Mouse (Mus musculus) ES-E14 (cell line): ENCODE measurements at regions not wholly inside any gene's neighbourhood (a gene's known extent, or its start where the extent isn't known, plus 50 kb on each side); places are given as distances from the start of the nearest gene placed in this dataset.

Experiments used
- DNase-seq: peaks from one replicate; pipeline ENCODE4 v3.0.0-alpha.2; 2013; ENCODE audit warnings: low read depth, low spot score
- H3K27ac ChIP-seq: 2 replicates; pipeline ENCODE4 v1.5.1; 2012; ENCODE audit warnings: low read depth, mild to moderate bottlenecking, low read length, moderate library complexity, mixed read lengths; ENCODE audit not compliant: poor library complexity, insufficient read depth, severe bottlenecking
- H3K36me3 ChIP-seq: 2 replicates; pipeline ENCODE4 v1.6.1; 2012; ENCODE audit warnings: mild to moderate bottlenecking, low read length, moderate library complexity, mixed read lengths; ENCODE audit not compliant: control insufficient read depth, poor library complexity, insufficient read depth, severe bottlenecking
- H3K4me1 ChIP-seq, 2 experiments: fragments of 150-350 bp in 1 of 2; sonication (generic) in 1 of 2; 2 replicates each; pipeline ENCODE4 v1.6.1; 2012; ENCODE audit warnings: low read length in 2 of 2, mild to moderate bottlenecking in 1 of 2, mixed read lengths in 1 of 2; ENCODE audit not compliant: control insufficient read depth in 2 of 2, insufficient read depth in 2 of 2, poor library complexity in 1 of 2
- H3K4me3 ChIP-seq, 2 experiments: fragments of 150-350 bp in 1 of 2; sonication (generic) in 1 of 2; 2 replicates each; pipeline ENCODE4 v1.5.1; 2012; ENCODE audit warnings: low read length in 2 of 2, low read depth in 1 of 2, mild to moderate bottlenecking in 1 of 2, mixed read lengths in 1 of 2; ENCODE audit not compliant: insufficient read depth in 1 of 2, poor library complexity in 1 of 2, severe bottlenecking in 1 of 2
- H3K9ac ChIP-seq: 2 replicates; pipeline ENCODE4 v1.6.1; 2012; ENCODE audit warnings: low read depth, mild to moderate bottlenecking, low read length, mixed read lengths; ENCODE audit not compliant: poor library complexity, insufficient read depth, severe bottlenecking
- H3K9me3 ChIP-seq: fragments of 150-350 bp; sonication (generic); 2 replicates; pipeline ENCODE4 v1.6.1; 2012; ENCODE audit warnings: low read depth, mild to moderate bottlenecking, low read length; ENCODE audit not compliant: control insufficient read depth, insufficient read depth
- CHD2 ChIP-seq: IDR thresholded peaks from 2 replicates; pipeline ENCODE4 v1.6.1; 2014; ENCODE audit warnings: mild to moderate bottlenecking, low read depth, low read length, inconsistent platforms
- HCFC1 ChIP-seq: IDR thresholded peaks from 2 replicates; pipeline ENCODE4 v1.6.1; 2012; ENCODE audit warnings: low read length, inconsistent platforms, borderline replicate concordance; ENCODE audit not compliant: insufficient read depth
- MAFK ChIP-seq: IDR thresholded peaks from 2 replicates; pipeline ENCODE4 v1.6.1; 2014; ENCODE audit warnings: mild to moderate bottlenecking, low read depth, low read length, inconsistent platforms; ENCODE audit not compliant: insufficient read depth
- ZC3H11A ChIP-seq: IDR thresholded peaks from 2 replicates; pipeline ENCODE4 v1.6.1; 2012; ENCODE audit warnings: low read depth, mild to moderate bottlenecking, inconsistent platforms, low read length, borderline replicate concordance
- ZNF384 ChIP-seq: IDR thresholded peaks from 2 replicates; pipeline ENCODE4 v1.6.1; 2012; ENCODE audit warnings: low read depth, low read length, inconsistent platforms
- in situ Hi-C, 2 experiments: fragments of 600-800 bp; cut with MboI; formaldehyde crosslinking; loops; one replicate each; pipeline ENCODE4 v1.15.1; 2025; ENCODE audit warnings: low sequenced_read_pairs in 2 of 2, inconsistent platforms in 1 of 2; ENCODE audit not compliant: unreplicated experiment in 2 of 2

- DNase-seq, result no peak
- H3K4me3 ChIP-seq, result no peak overlapping the region
- H3K9me3 ChIP-seq, result no peaks in the 10 kb centered on the region
- no peak overlapping the region for H3K9ac ChIP-seq
- TF ChIP-seq HCFC1, result no peak
- no peak for TF ChIP-seq CHD2
- no peak for TF ChIP-seq ZNF384
- no peak for TF ChIP-seq MAFK
- TF ChIP-seq ZC3H11A, result no peak
- H3K4me1 ChIP-seq, result no peaks in the 10 kb centered on the region
- H3K27ac ChIP-seq, result no peak overlapping the region
- H3K36me3 ChIP-seq, result no peaks in the 10 kb centered on the region
- in situ Hi-C loops, result no loop called here
Measured at GRCm38 (mm10) chr8:56706941-56707706, 156.2 kb downstream of the Fbxo8 start.

- no peak for TF ChIP-seq ZC3H11A
- in situ Hi-C loops, result no loop called here
- H3K36me3 ChIP-seq, result no peaks in the 10 kb centered on the region
- DNase-seq, result no peak
- H3K9me3 ChIP-seq, result no peaks in the 10 kb centered on the region
- H3K4me3 ChIP-seq, result no peak overlapping the region
- H3K4me1 ChIP-seq, result no peaks in the 10 kb centered on the region
- no peak overlapping the region for H3K27ac ChIP-seq
- no peak overlapping the region for H3K9ac ChIP-seq
Measured at GRCm38 (mm10) chr8:56720001-56720400, 169.1 kb downstream of the Fbxo8 start.

- no peak overlapping the region for H3K27ac ChIP-seq
- no peak overlapping the region for H3K4me3 ChIP-seq
- no peak for DNase-seq
- in situ Hi-C loops, result no loop called here
- H3K9me3 ChIP-seq, result no peaks in the 10 kb centered on the region
- no peak overlapping the region for H3K9ac ChIP-seq
- H3K4me1 ChIP-seq, result no peaks in the 10 kb centered on the region
- H3K36me3 ChIP-seq, result no peaks in the 10 kb centered on the region
- TF ChIP-seq ZC3H11A, result no peak
- no peak for TF ChIP-seq ZNF384
- no peak for TF ChIP-seq MAFK
- no peak for TF ChIP-seq CHD2
- TF ChIP-seq HCFC1, result no peak
Measured at GRCm38 (mm10) chr8:56722473-56723236, 171.8 kb downstream of the Fbxo8 start.

GRCm38 (mm10) chr8:56724607-56725006 lies 173.7 kb downstream of the Fbxo8 start:
- DNase-seq, result no peak
- Histone ChIP-seq H3K27ac (no peak overlapping the region), H3K9me3 (no peaks in the 10 kb centered on the region), H3K4me3 (no peak overlapping the region), H3K36me3 (no peaks in the 10 kb centered on the region), H3K4me1 (no peaks in the 10 kb centered on the region), H3K9ac (no peak overlapping the region)
- TF ChIP-seq MAFK (no peak), HCFC1 (no peak), CHD2 (no peak), ZNF384 (no peak), ZC3H11A (no peak)
- in situ Hi-C loops, result no loop called here
